Mouse (Mus musculus) olfactory bulb, adult 2 months (tissue): ENCODE measurements around the gene Ifnab.

Experiments
- CTCF ChIP-seq: fragments of 200-500 bp; IDR thresholded peaks from 2 replicates; pipeline ENCODE4 v1.5.1; 2012; ENCODE audit warnings: low read depth, mild to moderate bottlenecking, low read length, moderate library complexity; ENCODE audit not compliant: insufficient read depth
- POLR2A ChIP-seq: fragments of 200-500 bp; IDR thresholded peaks from 2 replicates; pipeline ENCODE4 v1.6.1; 2012; ENCODE audit warnings: mild to moderate bottlenecking, low read depth, low read length, moderate library complexity; ENCODE audit not compliant: insufficient read depth

DNA sequence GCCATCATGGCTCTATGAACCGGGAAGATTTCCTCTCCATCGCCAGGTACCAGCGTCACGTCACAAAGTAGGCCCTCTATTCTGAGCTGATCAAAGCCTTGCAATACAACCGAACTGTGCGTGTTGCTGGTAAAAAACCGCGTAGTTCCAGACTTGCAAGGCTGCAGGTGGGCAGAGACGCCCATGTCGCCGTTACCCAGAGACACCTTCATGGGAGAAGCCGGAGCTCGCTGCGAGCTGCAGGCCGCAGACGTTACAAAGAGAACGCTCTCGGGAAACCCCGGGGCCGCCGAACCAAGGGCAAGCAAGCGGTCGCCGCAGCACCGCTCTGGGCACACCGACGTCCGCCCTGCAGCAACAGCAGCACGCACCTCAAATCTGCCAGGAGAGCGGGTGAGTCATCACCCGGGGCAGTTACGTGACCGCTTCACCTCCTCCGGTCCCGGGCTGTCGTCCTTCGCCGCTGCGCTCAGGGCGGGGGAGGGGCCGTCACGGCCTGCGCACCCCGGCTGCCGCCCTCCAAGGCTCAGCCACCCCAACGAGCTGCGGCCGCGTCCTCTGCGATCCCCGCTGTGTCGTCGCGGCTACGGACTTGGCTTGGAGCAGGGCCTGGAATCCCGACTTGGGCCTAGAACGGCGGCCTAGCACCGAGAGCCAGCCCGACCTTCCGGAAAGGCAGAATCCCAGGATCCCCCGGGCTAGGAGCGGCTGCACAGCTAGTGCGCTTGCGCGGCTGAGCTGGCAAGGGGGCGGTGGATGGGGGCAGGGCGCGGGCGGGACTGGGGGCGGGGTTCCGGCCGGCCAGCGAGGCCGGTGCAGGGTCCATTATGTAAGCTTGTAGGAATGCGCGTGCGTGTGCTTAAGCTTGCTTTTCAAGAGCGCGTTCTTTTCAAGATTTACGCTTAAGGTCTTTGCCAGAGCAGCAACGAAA, 30.9 kb upstream of the Ifnab start, which contains the start of the genes Gm26566 and Klhl9:
- TF ChIP-seq CTCF (no peak), POLR2A (peak; percentile 93)
